Mouse (Mus musculus) urinary bladder, adult 2 months (tissue): Measurements from ENCODE around the gene Rasa4. TPM values are rescaled to one million over a fixed set of nuclear protein-coding genes. Genes with fewer than 3 reads are reported as not detected.
"Not testable (repeated sequence)": the region's sequence is repeated elsewhere in the genome, so short reads cannot be mapped to it uniquely, and the experiment has no call there.

Source experiments
- DNase-seq: peaks from one replicate; pipeline ENCODE4 v3.0.0; 2022; ENCODE audit warnings: low spot score
- polyA plus RNA-seq: library from polyadenylated mRNA; depleted of rRNA; stranded (reverse); fragments of >200 nt; gene quantifications from 2 replicates; pipeline ENCODE4 v1.2.3, GENCODE M21; 2012; rRNA removed

Gene Rasa4
- 10.6 and 16.6 TPM in 2 replicates for polyA plus RNA-seq

- peak; percentile 77 for DNase-seq
Observed at GRCm38 (mm10) chr5:136083669-136084107, at the start of gene Rasa4. Gene Rasa4 (plus strand): TSS chr5:136083916.

GRCm38 (mm10) chr5:136034868-136035267 lies 48.8 kb upstream of the Rasa4 start:
- no peak for DNase-seq

GRCm38 (mm10) chr5:136035285-136035684 lies 48.4 kb upstream of the Rasa4 start:
- DNase-seq, result no peak

- no peak for DNase-seq
Observed at GRCm38 (mm10) chr5:136036667-136037066, 47.0 kb upstream of the Rasa4 start.

GRCm38 (mm10) chr5:136038258-136039214 lies 45.2 kb upstream of the Rasa4 start, which contains the start of gene Upk3b:
Gene Upk3b (plus strand): TSS chr5:136038496.
- peak; percentile 52 for DNase-seq

DNA sequence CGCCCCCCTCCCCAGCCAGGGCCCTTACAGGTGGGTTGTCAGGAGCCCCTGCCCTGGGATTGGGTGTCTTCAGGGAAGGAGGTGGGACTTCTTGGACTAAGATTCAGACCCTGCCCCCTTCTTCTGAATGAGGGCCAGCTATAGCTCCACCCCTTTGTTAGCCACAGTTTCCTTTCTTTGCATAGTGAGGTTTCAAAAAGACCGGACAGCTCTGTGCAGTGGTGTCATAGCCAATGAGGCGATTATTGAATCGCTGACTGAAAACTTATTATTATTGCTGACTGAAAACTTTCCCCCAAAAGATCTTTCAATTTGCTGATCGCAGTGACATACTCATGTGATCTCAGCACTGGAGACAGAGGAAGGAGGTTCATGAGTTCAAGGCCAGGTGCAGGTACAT lies 43.5 kb upstream of the Rasa4 start:
- DNase-seq, result no peak

DNA sequence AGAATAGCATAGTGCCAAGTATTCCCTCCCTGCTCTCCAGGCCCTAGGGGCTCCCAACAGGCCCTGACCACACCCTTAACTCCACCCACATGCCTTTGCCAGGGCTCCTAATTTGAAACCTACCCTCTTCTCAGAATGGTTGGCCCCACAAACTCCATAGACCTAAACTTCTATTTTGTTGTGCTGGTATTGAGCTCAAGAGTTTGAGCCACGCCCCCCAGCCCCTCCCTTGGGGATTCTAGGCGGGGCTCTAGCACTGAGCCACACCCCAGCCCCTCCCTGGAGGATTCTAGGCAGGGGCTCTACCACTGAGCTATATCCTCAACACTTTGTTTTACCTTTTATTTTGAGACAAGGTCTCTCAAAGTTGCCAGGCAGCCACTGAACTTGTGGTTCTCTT lies 42.5 kb upstream of the Rasa4 start:
- no peak for DNase-seq

DNA sequence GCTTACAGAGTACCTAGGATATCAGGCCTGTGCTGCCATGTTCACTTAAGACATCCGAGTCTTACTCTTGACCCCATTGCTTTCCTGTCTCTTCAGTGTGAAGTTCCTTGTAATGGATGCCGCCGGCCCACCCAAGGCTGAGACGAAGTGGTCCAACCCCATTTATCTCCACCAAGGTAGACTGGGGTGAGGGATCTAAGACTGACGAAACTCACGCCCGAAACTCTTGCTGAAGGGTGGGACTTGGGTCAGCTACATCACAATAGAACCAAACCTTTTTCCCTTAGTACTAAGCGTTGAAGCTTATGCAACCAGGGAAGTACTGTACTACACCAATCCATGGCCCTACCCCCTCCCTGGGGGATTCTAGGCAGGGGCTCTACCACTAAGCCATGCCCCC lies 42.0 kb upstream of the Rasa4 start:
- DNase-seq, result no peak

- DNase-seq, result no peak
Observed at GRCm38 (mm10) chr5:136044865-136045264, 38.9 kb upstream of the Rasa4 start.

- DNase-seq, result no peak
Observed at GRCm38 (mm10) chr5:136045408-136045807, 38.3 kb upstream of the Rasa4 start.

GRCm38 (mm10) chr5:136045987-136046386 lies 37.7 kb upstream of the Rasa4 start:
- DNase-seq, result peak; percentile 76

DNA sequence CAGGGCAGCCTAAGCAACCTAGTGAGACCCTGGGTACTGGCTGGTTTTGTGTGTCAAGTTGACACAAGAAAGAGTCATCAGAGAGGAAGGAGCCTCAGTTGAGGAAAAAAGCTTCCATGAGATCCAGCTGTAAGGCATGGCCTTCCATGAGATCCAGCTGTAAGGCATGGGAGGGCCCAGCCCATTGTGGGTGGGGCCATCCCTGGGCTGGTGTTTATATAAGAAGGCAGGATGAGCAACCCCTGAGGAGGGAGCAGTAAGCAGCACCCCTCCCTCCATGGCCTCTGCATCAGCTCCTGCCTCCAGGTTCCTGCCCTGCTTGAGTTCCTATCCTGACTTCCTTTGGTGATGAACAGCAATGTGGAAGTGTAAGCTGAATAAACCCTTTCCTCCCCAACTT lies 35.2 kb upstream of the Rasa4 start:
- not testable (repeated sequence) for DNase-seq

DNA sequence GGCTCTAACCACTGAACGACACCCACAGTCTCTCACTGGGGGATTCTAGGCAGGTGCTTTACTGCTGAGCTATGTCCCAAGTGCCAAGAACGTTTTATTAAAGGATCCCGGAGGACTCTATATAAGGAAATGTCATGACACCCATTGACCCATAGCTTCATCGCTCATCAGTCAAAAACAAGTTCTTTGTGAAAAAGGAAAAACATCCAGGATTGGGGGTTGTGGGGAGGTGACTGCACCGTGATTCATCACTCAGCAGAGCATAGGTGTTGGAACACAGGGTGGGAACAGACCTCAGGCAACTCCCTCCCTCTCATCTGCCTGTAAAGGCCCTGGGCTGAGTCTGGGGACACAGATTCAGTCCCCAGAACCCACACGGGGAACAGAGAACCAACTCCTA lies 33.8 kb upstream of the Rasa4 start:
- no peak for DNase-seq

- no peak for DNase-seq
Observed at GRCm38 (mm10) chr5:136051231-136052085, 32.3 kb upstream of the Rasa4 start.

GRCm38 (mm10) chr5:136052861-136053655 lies 30.7 kb upstream of the Rasa4 start:
- no peak for DNase-seq

DNA sequence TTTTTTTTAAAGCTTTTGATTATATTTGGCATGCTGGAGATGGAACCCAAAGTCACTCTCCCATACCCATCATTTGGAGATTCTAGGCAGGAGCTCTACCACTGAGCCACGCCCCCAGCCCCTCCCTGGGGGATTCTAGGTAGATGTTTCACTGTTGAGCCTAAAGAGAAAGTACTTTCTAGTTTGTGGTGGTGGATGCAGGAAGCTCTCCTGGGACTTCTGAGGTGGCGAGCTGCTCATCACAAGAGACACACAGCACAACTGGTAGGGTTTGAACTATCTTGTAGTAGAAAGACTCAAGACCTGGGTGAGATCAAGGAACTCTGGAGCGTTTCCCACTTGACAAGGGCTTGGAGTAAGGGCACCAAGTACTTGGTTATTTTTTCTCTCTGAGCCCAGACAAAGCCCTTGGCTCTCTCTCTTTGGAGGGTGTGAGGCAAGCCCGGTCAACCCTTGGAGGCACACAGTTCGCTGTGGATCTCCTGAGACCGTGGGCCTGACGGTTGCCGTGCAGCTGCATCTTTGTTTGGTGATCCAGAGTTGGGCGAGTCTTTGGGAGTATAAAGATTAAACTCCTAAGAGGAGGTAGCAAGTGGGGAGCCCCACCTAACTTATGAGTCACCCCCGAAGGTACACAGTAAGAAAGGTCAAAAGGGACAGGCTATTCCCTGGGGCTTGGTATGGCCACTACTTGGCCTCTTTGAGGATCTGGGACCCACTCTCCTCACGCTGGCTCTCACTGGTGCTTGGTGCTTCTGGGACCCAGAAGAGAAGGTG lies 29.2 kb upstream of the Rasa4 start, which contains the start of gene Upk3bl:
Upk3bl (plus strand) TSS at position 192 of the 777 bp plus-strand sequence.
- no peak for DNase-seq

GRCm38 (mm10) chr5:136056062-136056461 lies 27.7 kb upstream of the Rasa4 start:
- DNase-seq, result no peak

- DNase-seq, result no peak
Observed at GRCm38 (mm10) chr5:136057085-136057484, 26.6 kb upstream of the Rasa4 start.

DNA sequence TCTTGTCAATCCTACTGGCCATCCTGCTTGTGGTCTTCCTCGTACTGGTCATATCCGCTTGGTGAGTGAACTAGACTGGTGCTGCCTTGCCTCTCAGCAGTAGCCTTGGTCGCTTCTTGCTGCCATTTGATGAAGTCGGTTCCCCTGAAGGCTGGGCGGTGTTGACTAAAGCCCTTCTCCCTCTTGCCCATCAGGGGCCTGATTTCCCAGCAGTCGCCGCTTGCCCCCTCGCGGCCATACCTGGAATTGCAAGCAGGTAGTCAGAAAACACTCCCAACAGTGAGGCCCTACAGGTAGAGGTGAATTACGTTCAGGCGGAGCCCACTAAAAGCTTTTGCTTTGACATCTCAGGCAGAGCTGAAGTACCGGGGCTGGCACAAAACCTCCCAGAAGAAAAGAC lies 22.1 kb upstream of the Rasa4 start:
- DNase-seq, result peak; percentile 81

- DNase-seq, result no peak
Observed at GRCm38 (mm10) chr5:136063920-136064319, 19.8 kb upstream of the Rasa4 start.
